Mouse (Mus musculus) intestine, postnatal 0 days (tissue): Measurements from ENCODE around the gene Rnf41. TPM values are rescaled to one million over a fixed set of nuclear protein-coding genes. Genes with fewer than 3 reads are reported as not detected.
A peak's percentile ranks its signal among the peaks of the same experiment; 100 is the strongest.

Source experiments
- ATAC-seq: fragments of 200-750 bp; cut with Nextera tagmentation; 2 replicates; pipeline ENCODE4 v1.8.0; 2017; ENCODE audit warnings: mild to moderate bottlenecking, moderate TSS enrichment, moderate library complexity
- H3K27ac ChIP-seq: fragments of 300-500 bp; sonication (generic); 2 replicates; pipeline ENCODE4 v1.5.1; 2014; ENCODE audit warnings: mild to moderate bottlenecking, low read depth, low read length, moderate library complexity
- H3K27me3 ChIP-seq: fragments of 300-500 bp; sonication (generic); replicated peaks from 2 replicates; pipeline ENCODE4 v1.6.1; 2014; ENCODE audit warnings: low read length, mixed read lengths; ENCODE audit not compliant: control insufficient read depth, insufficient read depth
- H3K36me3 ChIP-seq: fragments of 300-500 bp; sonication (generic); 2 replicates; pipeline ENCODE4 v1.6.1; 2014; ENCODE audit warnings: mild to moderate bottlenecking, moderate library complexity; ENCODE audit not compliant: control insufficient read depth, insufficient read depth
- H3K4me1 ChIP-seq: fragments of 300-500 bp; sonication (generic); replicated peaks from 2 replicates; pipeline ENCODE4 v1.6.1; 2014; ENCODE audit warnings: antibody characterized with exemption, low read length, mixed read lengths; ENCODE audit not compliant: control insufficient read depth, insufficient read depth
- H3K4me2 ChIP-seq: fragments of 300-500 bp; sonication (generic); replicated peaks from 2 replicates; pipeline ENCODE4 v1.6.1; 2014; ENCODE audit warnings: low read depth, mild to moderate bottlenecking, moderate library complexity
- H3K4me3 ChIP-seq: fragments of 300-500 bp; sonication (generic); 2 replicates; pipeline ENCODE4 v1.5.1; 2014; ENCODE audit warnings: low read depth, low read length
- H3K9ac ChIP-seq: fragments of 300-500 bp; sonication (generic); 2 replicates; pipeline ENCODE4 v1.6.1; 2014; ENCODE audit warnings: mild to moderate bottlenecking, low read depth, low read length
- H3K9me3 ChIP-seq: fragments of 300-500 bp; sonication (generic); 2 replicates; pipeline ENCODE4 v1.6.1; 2016; ENCODE audit warnings: mixed run types; ENCODE audit not compliant: control insufficient read depth
- CTCF ChIP-seq: sonication (generic); IDR thresholded peaks from 2 replicates; pipeline ENCODE4 v1.5.1; 2016; ENCODE audit warnings: low read depth, mild to moderate bottlenecking, control low read depth, antibody characterized with exemption, moderate library complexity
- WGBS: fragments of 180-500 bp; shearing (Covaris S2); extraction: QIAGEN DNeasy Blood & Tissue Kit; methylation state at CpG from one replicate; pipeline ENCODE4 v1.1.7; 2014; 5-methylcytosine and 5-hydroxymethylcytosine counted together
- polyA plus RNA-seq: library from polyadenylated mRNA; unstranded; fragments of >200 nt; fragmentation: Nextera tagmentation; extraction: Ambion mirVana; gene quantifications from 2 replicates; pipeline ENCODE4 v1.2.1, GENCODE M21; 2015

The Rnf41 gene
- polyA plus RNA-seq, 1 experiment from 2014 or later: 29.1 TPM

DNA sequence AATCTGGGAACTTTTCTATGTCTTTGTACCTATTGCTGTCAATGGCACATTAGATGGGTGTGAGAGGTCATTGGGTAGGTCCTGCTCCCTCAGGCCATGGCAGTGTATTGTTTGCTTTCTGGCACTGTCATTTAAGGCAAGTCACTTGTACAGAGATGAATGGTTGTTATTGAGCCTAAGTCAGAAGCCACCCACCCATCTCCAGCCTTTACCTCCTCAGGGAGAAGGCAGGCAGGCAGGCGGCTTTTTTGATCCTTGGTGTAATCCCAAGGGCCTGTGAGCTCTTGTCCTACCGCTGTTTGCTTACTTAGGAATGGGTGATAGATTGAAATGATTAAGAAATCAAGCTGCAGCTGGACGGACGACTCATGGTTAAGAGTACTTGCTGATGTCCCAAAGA lies 18.0 kb downstream of the Rnf41 start:
- WGBS: 73% methylated on average over 4 of the region's 4 CpGs
- H3K4me2 ChIP-seq: no peak overlapping the region
- no peak overlapping the region for H3K4me3 ChIP-seq
- no peaks in the 10 kb centered on the region for H3K4me1 ChIP-seq
- no peak for ATAC-seq
- H3K27me3 ChIP-seq: no peaks in the 10 kb centered on the region
- H3K9ac ChIP-seq: no peak overlapping the region
- H3K27ac ChIP-seq: no peak overlapping the region
- TF ChIP-seq CTCF: no peak
- H3K9me3 ChIP-seq: no peaks in the 10 kb centered on the region
- peaks cover 59% of the 10 kb centered on the region for H3K36me3 ChIP-seq

DNA sequence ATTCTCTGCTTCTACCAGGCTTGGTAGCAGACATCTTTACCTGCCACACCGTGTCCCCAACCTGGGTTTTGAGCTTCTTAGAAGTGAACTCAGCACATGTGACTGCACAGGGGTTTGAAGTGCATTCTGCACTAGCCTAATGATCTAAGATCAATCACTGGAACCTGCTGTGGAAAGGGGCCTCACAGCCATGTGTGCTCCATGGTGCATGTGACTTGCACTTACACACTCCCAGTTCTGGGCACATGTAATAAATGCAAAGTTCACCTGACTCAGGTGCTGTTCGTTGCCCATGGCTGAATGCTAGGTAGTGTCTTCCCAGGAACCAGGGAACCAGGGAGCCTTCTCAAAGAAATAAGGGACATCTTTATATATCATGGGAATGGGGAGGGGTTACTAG lies 22.0 kb downstream of the Rnf41 start:
- Histone ChIP-seq H3K27ac (0 out of 2 replicates have a peak overlapping the region, but pooled peaks have one; percentile 9), H3K36me3 (peaks cover 81% of the 10 kb centered on the region), H3K9me3 (no peaks in the 10 kb centered on the region), H3K9ac (no peak overlapping the region), H3K4me1 (no peaks in the 10 kb centered on the region), H3K4me3 (no peak overlapping the region), H3K4me2 (no peak overlapping the region), H3K27me3 (no peaks in the 10 kb centered on the region)
- WGBS: 44% methylated on average over 2 of the region's 2 CpGs
- TF ChIP-seq CTCF: no peak
- peak; percentile 93 for ATAC-seq

DNA sequence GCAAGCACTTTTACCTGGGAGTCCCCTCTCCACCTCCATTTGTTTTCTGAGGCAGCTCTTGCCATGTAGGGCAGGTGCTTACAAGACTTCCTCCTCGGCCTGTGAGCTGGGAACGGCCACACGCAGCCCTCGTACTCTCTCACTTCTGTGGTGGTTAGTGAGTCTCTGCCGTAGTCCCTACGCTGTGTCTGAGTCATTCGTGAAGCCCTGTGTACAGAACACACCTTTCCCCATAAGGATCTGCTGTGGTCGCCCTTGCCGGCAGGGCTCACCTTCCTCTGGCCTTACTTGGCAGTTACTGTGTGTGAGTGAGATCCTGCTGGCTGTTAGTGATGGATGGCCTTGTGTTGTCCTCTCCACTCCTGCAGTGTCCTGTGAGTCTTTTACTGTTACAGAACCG lies 23.2 kb downstream of the Rnf41 start:
- no peak for TF ChIP-seq CTCF
- peaks cover 77% of the 10 kb centered on the region for H3K36me3 ChIP-seq
- H3K4me2 ChIP-seq: no peak overlapping the region
- no peak overlapping the region for H3K9ac ChIP-seq
- no peak overlapping the region for H3K4me3 ChIP-seq
- H3K4me1 ChIP-seq: no peaks in the 10 kb centered on the region
- 74% methylated on average over 10 of the region's 10 CpGs for WGBS
- H3K27ac ChIP-seq: peak overlapping the region; percentile 46
- ATAC-seq: no peak
- H3K27me3 ChIP-seq: no peaks in the 10 kb centered on the region
- no peaks in the 10 kb centered on the region for H3K9me3 ChIP-seq

DNA sequence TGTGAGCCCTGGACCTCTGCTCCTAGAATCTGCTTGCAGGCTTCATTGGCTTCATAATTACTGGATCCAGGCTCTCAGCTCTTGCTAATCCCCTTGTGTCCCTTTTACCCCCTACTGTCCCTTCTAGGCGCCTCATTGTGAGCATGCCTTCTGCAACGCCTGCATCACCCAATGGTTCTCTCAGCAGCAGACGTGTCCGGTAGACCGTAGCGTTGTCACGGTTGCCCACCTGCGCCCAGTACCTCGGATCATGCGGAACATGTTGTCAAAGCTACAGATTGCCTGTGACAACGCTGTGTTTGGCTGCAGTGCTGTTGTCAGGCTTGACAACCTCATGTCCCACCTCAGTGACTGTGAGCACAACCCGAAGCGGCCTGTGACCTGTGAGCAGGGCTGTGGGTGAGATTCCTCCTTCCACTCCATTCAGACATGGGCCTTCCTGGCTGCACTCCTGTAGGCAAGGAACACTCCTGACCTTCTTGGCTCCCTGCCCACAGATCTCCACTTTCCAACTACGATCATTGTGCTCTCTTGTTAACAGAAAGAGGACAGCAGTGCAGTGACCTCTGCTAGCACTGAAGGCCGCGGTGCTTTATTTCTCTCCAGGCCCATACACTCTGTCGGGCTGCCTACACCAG lies 23.8 kb downstream of the Rnf41 start:
- H3K9me3 ChIP-seq: no peaks in the 10 kb centered on the region
- no peak overlapping the region for H3K4me2 ChIP-seq
- no peak overlapping the region for H3K4me3 ChIP-seq
- H3K4me1 ChIP-seq: no peaks in the 10 kb centered on the region
- ATAC-seq: no peak
- no peak for TF ChIP-seq CTCF
- H3K27ac ChIP-seq: peak overlapping the region; percentile 3; the same call in 1 of the 2 replicates
- H3K9ac ChIP-seq: no peak overlapping the region
- 85% methylated on average over 17 of the region's 17 CpGs for WGBS
- H3K36me3 ChIP-seq: peaks cover 78% of the 10 kb centered on the region
- H3K27me3 ChIP-seq: no peaks in the 10 kb centered on the region

DNA sequence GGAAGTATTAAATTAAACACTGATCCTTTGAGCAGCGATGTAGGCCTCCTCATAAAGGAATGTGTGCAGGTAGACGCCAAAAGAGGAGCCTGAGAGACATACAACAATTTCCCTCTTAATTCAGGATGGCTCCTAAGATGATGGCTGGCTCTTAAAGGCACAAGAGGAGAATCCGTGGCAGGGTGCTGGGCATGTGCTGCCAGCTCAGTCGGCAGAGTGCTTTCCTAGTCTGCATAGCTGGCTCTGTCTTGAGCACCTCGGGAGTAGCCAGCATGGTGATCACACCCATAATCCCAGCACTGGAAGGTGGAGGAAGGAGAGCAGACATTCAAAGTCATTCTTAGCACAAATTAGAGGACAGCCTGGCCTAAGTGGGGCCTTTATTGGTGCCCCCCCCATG lies 24.4 kb downstream of the Rnf41 start:
- peak overlapping the region; percentile 3; the same call in 1 of the 2 replicates for H3K27ac ChIP-seq
- no peak overlapping the region for H3K4me3 ChIP-seq

DNA sequence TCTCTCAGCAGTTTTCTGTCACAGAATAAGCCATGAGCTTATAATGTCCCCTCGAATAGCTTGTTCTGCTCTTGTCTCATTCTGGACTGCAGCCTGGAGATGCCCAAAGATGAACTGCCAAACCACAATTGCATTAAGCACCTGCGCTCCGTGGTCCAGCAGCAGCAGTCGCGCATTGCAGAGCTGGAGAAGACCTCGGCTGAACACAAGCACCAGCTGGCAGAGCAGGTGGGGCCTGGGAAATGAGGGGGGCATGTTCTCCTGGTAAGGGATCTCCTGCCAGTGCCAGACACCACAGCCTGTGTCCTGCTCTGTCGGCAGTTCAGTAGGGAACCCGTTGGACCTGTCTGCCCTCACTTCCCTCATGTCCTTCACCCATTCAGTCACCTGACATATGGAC lies 24.9 kb downstream of the Rnf41 start:
- H3K27ac ChIP-seq: no peak overlapping the region
- H3K4me2 ChIP-seq: no peak overlapping the region
- 92% methylated on average over 8 of the region's 8 CpGs for WGBS
- H3K36me3 ChIP-seq: peaks cover 78% of the 10 kb centered on the region
- ATAC-seq: no peak
- no peaks in the 10 kb centered on the region for H3K9me3 ChIP-seq
- no peaks in the 10 kb centered on the region for H3K4me1 ChIP-seq
- H3K27me3 ChIP-seq: no peaks in the 10 kb centered on the region
- no peak overlapping the region for H3K4me3 ChIP-seq
- no peak overlapping the region for H3K9ac ChIP-seq
- no peak for TF ChIP-seq CTCF

More for the DNA sequence above, 24.4 kb downstream of the Rnf41 start:
- no peak for TF ChIP-seq CTCF
- WGBS: 85% methylated on average over 5 of the region's 5 CpGs
- H3K9ac ChIP-seq: no peak overlapping the region
- H3K4me1 ChIP-seq: no peaks in the 10 kb centered on the region
- no peaks in the 10 kb centered on the region for H3K27me3 ChIP-seq
- H3K4me2 ChIP-seq: no peak overlapping the region
- ATAC-seq: no peak
- peaks cover 78% of the 10 kb centered on the region for H3K36me3 ChIP-seq
- no peaks in the 10 kb centered on the region for H3K9me3 ChIP-seq
